Mouse (Mus musculus): ENCODE results near the gene Brsk2.

The Brsk2 gene

DNA sequence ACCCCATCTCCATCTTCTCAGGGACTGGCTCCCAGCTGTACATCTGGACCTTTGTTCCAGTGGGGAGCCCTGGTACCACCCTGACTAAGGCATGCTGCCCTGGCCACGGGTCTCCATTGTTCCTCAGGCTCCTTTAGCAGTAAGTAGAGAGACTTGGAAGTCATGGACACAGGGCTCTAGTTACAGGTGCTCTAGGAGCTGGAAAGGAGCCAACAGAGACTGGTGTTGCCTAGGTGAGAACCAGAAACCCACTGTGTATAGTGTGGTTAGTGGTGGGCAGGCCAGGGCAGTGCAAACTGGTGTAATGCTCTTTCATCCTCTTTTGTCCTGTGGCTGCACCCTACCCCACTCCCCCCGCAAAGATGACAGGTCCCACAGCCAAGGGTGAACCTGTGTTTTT lies 41.6 kb downstream of the Brsk2 start:
- ChIA-PET CTCF (no interaction called here), POLR2A (no interaction called here)

DNA sequence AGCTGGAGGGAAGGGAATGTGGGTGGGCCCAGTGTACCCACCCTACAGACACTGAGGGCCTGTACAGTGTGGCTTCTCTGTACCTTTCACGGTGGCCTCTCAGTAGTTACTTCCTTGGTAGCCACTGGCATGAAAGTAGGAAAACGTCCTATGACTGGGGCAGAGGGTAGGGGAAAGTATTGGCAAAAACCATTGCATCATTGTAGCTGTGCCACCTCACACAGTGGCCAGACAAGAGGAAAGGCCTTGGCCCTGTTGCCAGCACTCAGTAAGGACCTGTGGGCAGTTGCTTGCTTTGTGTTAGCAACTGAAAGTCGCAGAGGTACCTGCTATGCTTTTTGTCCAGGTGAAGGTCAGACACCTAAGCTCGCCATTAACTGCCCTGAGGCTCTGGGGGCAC lies 44.6 kb downstream of the Brsk2 start:
- ChIA-PET POLR2A (no interaction called here), CTCF (no interaction called here)

DNA sequence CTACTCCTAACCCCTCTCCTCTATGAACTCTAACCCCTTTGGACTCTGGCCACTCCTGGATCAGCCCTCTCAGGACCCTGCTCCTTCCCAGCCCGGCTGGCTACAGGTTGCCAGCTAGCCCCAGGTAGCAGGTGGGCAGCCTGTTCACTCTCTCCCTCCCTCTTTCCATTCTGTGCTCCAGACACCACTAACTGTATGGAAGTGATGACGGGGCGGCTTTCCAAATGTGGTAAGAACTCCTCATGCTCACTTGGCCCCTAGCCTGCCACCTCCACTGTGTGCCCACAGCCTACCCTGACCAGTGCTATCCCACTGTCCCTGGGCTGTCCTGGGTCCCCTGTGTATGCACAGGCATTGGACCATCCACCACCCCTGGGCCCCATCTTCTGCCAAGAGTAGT lies 51.1 kb downstream of the Brsk2 start:
- ChIA-PET POLR2A (interaction anchor here in 1 of 4 experiments (0.7 kb wide), 1 partner anchor 12 kb away, joined by 4 read pairs; no protein-coding TSS in a partner anchor), CTCF (no interaction called here)

DNA sequence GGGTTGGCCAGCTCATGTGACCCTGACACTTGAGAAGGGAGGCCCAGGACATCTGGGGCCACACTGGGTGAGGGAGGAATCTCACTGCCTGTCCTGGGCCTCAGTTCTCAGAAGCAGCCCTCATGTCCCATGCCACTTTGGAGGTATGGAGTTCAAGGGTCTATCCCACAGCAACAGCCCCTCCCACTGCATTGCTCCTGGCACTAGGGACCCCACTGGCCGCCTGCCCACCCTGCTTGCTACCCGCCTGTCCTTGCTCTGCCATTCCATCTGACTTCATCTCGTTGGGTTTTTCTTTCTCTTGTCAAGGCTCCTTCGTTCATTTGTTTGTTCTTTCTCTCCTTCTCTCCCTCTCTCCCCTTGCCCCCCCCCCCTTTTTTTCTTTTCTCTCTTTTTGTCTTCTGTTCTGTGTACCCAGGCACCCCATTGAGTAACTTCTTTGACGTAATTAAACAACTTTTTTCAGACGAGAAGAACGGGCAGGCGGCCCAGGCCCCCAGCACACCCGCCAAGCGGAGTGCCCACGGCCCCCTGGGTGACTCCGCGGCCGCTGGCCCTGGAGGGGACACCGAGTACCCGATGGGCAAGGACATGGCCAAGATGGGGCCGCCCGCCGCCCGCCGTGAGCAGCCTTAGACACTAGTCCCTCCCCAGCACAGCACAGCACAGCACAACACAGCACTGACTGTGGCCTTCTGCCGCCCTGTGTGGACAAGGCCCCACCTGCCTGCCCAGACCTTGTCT lies 52.2 kb downstream of the Brsk2 start:
- CTCF ChIA-PET = no interaction called here
- POLR2A ChIA-PET = no interaction called here

DNA sequence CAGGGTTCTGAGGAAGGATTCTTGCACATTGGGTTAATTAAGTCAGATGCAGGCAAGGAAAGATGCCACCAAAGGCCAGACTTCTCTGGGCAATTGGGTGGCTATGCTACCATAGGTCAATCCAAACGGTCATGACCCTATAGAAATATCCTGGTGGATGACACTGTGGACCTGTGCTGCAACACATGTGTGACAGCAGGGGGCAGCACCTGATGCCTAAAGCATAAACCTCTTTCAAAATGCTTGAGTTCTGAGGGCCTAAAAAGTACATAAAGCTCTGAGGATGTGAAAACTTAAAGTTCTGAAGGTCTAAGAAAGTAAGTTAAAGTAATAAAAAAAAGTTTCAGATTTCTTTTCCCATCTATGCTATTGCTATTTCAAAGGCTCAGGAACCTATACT lies 67.0 kb downstream of the Brsk2 start:
- CTCF ChIA-PET = interaction anchor here (0.6 to 2.9 kb wide), 13 partner anchors 8 to 268 kb away, joined by 3 to 18 read pairs (median 5); partner anchors contain the start of gene Dusp8 (in 1 of the 4)
- POLR2A ChIA-PET = interaction anchor here in 2 of 4 experiments (0.8 to 1.6 kb wide), 4 partner anchors 9 to 43 kb away, joined by 3 to 4 read pairs (median 3); no protein-coding TSS in a partner anchor

DNA sequence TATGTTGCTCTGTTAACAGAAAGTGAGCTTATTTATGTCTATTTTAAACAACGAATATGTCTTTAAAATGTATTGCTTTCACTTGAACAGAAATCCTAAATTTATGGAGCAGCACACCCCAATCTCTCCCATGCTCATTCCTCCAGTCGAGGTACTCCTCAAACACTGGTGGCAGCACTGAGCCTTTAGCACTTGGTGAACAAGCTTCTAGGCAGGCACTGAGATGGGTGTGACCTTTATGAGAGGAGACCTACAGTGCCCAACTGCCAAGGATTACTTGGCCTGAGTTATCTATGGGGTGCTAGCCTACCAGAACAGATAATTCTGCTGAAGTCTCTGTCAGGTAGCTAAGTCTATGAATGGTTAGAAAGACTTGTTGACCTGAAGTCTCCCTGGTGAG lies 70.1 kb downstream of the Brsk2 start:
- CTCF ChIA-PET = interaction anchor here in 2 of 4 experiments (1.0 to 1.3 kb wide), 4 partner anchors 11 to 264 kb away, joined by 3 to 4 read pairs (median 4); partner anchors contain the start of gene Dusp8 (in 1 of the 2)
- POLR2A ChIA-PET = interaction anchor here in 2 of 4 experiments (1.1 to 1.4 kb wide), 3 partner anchors 10 to 97 kb away, joined by 3 to 4 read pairs (median 3); no protein-coding TSS in a partner anchor

DNA sequence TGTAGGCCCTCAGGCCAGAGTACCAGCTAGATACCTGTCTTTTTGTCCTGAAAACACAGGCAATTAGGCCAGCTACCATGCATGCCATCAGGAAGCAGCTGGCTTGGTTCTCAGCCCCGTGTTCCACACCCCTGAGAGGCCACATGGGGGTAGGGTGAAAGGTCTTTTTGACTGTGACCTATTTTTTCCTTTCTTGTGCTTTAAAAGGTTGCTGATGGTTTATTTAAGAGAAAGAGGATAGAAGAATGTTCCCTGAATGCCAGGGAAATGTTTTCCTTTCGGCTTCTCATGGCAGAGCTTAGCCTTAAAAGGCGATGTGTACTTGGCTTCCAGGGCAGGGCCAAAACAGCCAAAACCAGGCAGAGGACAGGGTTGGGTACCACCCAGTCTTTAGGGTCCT lies 71.3 kb downstream of the Brsk2 start:
- ChIA-PET POLR2A (interaction anchor here in 1 of 4 experiments (1.0 kb wide), 1 partner anchor 8 kb away, joined by 3 read pairs; no protein-coding TSS in a partner anchor), CTCF (interaction anchor here in 1 of 4 experiments (0.6 kb wide), 1 partner anchor 146 kb away, joined by 3 read pairs; no protein-coding TSS in a partner anchor)

DNA sequence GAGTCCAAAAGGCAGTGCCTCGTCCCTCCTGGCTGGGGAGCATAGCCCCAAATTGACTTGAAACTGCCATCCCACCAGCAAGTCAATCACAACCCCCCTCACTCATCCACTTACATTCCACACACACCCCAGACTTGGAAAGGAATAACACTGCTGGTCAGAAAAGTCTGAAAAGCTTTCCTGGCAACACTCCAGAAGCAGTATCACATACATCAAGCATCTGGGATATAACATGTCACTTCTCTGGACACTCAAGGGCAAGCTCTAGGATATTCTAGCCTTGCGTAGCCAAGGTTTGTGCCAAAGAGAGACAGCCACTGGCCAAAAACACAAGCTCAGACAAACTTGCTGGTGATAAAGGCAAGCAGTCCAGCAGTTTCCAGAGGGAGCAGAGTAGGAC lies 75.6 kb downstream of the Brsk2 start:
- CTCF ChIA-PET = interaction anchor here in 3 of 4 experiments (1.0 to 3.4 kb wide), 5 partner anchors 9 to 225 kb away, joined by 3 to 18 read pairs (median 6); no protein-coding TSS in a partner anchor
- POLR2A ChIA-PET = interaction anchor here in 2 of 4 experiments (0.7 to 1.5 kb wide), 5 partner anchors 8 to 123 kb away, joined by 3 to 5 read pairs (median 3); no protein-coding TSS in a partner anchor

DNA sequence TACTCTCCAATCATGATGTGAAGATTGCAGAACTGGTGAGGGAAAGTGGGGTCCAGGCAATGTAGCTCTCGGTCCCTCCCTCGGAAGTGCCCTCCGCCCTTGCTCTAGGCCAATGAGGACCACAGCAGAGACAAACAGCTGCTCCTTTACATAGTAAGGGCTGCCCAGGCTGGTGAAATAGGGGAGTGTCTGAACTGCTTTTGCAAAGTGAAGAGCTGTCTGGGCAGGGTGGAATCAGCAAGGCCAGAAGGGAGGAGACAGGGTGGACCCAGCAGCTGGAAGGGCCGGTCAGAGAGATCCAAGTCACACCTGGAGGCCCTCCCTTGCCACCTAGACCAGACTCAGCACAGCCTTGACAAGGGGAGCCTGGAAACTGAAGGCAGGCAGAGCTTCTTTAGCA lies 76.4 kb downstream of the Brsk2 start:
- CTCF ChIA-PET = interaction anchor here in 3 of 4 experiments (0.8 to 3.4 kb wide), 7 partner anchors 10 to 224 kb away, joined by 3 to 18 read pairs (median 4); no protein-coding TSS in a partner anchor

DNA sequence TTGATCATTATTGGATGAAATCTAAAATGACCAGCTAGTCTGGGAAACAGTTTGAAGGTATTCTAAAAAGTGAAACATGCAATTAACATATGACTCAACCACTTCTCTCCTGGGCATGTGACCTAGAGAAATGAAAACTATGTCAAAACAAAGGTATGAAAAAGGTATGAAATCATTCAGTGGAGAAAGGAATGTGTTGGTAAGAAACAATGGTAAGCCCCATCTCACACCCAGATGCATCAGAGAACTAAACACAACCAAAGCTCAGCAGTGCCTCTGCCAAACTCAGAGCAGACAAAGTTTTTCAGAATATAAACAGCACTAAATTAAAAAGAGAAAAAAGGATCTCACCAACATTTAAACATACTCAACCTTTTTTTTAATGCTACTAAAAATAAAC lies 80.5 kb downstream of the Brsk2 start:
- ChIA-PET POLR2A (no interaction called here), CTCF (interaction anchor here in 1 of 4 experiments (0.8 kb wide), 1 partner anchor 115 kb away, joined by 3 read pairs; no protein-coding TSS in a partner anchor)

More for the DNA sequence above, 76.4 kb downstream of the Brsk2 start:
- POLR2A ChIA-PET = interaction anchor here in 3 of 4 experiments (0.6 to 1.5 kb wide), 7 partner anchors 9 to 589 kb away, joined by 3 to 5 read pairs (median 3); partner anchors contain the start of gene Dusp8 (in 1 of the 3)

DNA sequence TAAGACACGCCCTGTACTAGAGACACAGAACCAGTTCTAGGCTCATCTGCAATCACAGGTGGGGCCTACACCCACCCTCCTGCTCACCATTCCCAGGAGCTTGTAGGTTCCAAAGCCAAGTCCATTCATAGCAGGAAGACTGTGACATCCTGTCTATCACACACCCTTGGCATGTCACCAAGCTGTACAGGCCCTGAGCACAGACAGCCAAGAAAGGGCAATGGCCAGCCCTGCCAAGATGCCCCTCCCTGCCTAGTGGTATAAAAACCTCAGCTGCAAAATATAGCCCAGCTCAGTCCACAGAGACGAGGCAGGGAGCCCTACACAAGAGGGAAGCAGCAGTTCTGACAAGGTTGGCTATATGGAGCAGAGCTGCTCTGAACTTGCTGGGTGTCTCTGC lies 84.6 kb downstream of the Brsk2 start:
- ChIA-PET POLR2A (interaction anchor here in 1 of 4 experiments (1.0 to 1.6 kb wide), 3 partner anchors 11 to 17 kb away, joined by 3 to 4 read pairs (median 3); no protein-coding TSS in a partner anchor), CTCF (interaction anchor here in 2 of 4 experiments (0.6 to 1.4 kb wide), 3 partner anchors 17 to 356 kb away, joined by 3 to 5 read pairs (median 4); no protein-coding TSS in a partner anchor)

DNA sequence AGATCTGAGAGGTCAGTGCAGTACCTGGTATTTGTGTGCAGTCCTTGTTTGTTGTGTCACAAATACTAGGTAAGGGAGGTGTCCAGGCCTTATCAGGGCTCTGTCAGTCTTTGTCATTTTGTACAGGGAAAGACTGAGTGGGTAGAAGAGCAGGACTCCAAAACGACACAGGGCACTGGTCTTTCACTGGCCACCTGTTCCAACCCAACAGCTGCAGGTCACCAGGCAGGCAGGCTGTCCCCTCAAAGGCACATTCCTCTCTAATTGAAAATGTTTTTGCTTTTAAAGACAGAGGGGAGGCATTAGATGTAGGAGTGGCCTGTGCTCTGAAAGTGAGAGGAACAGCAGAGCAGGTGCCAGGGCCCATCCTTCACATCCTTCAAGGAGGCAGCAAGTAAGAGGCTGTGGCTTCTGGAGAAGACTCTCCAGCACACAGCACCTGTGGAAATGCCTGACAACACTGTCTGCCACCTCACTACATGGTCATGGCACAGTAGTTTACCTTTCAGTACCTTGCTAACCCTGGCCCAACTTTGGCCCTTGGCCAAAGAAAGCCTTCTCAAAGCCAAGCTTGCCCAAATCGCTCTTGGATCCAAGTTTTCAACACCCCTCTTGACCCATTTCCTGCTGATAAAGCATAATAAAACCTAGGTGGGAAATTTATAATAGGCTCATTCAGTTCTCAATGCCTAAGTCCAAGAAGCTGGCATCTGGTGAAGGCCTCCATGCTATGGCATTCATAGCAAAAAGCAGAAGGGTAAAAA lies 85.7 kb downstream of the Brsk2 start:
- POLR2A ChIA-PET = interaction anchor here in 2 of 4 experiments (0.6 to 1.6 kb wide), 2 partner anchors 12 to 448 kb away, joined by 3 to 4 read pairs; no protein-coding TSS in a partner anchor
- CTCF ChIA-PET = no interaction called here

DNA sequence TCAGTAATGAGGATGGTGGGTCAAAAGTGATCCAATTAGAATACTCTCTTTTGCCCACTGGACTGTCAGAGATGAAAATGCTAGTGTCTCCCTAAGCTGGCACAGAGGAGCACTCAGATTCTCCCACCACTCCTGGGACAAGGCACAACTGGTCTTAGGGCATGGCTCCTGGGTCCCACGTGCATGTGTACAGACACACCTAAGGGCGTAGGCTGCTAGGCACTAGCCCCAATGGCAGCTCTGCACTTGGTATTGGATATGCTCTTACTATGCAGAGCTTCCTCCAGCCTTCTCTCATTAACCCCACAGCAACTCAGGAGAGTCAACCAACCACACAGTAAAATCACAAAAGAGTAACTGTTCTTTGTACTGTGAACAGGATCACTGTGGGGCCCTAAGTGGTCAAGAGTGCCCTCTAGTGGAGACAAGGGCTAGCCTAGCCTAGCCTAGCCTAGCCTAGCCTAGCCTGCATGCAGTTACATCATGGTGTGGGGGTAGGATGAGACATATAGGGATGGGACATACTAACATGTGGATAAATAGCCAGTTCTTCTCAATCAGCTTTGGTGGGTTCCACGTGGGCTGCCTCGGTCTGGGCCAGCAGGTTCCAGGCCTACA lies 88.1 kb downstream of the Brsk2 start:
- ChIA-PET POLR2A (interaction anchor here in 2 of 4 experiments (0.8 to 1.3 kb wide), 4 partner anchors 9 to 21 kb away, joined by 3 read pairs; no protein-coding TSS in a partner anchor), CTCF (interaction anchor here in 2 of 4 experiments (0.6 to 1.2 kb wide), 2 partner anchors 11 to 40 kb away, joined by 3 to 4 read pairs; no protein-coding TSS in a partner anchor)

DNA sequence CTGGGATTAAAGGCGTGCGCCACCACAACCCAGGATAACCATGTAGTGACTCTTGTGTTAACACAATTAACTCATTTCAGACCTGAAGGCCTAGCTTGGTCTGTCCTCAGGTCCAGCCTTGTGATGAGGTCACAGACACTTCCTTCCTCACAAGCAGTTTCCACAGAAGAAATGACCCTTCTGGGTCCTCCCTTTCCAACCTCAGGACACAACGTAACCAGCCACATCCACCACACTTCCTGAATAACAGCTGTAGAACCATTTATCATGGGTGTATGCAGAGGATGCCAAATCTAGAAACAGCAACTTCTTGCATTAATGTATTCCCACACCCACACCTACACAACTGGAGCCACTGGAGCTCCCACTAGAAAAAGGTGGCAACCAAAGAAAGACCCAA lies 91.2 kb downstream of the Brsk2 start:
- ChIA-PET POLR2A (no interaction called here), CTCF (interaction anchor here in 2 of 4 experiments (1.0 to 1.2 kb wide), 2 partner anchors 25 to 139 kb away, joined by 3 read pairs; no protein-coding TSS in a partner anchor)

DNA sequence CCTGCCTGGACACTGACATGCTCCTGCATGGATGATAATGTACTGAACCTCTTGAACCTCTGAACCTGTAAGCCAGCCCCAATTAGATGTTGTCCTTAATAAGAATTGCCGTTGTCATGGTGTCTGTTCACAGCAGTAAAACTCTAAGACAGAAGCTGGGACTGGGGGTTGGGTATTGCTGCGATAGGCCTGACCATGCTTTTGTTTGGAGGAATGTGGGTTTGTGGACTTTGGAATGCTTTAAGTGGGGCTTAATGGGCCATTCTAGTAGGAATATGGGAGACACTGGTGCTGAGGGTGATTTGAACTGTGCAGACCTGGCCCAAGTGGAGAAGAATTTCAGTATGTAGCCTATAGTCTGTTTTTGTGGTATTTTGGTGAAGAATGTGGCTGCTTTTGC lies 95.8 kb downstream of the Brsk2 start:
- POLR2A ChIA-PET = interaction anchor here in 3 of 4 experiments (0.6 to 2.4 kb wide), 10 partner anchors 9 to 228 kb away, joined by 3 to 9 read pairs (median 4); partner anchors contain the start of gene Dusp8 (in 1 of the 3)
- CTCF ChIA-PET = interaction anchor here in 1 of 4 experiments (0.7 kb wide), 1 partner anchor 35 kb away, joined by 3 read pairs; no protein-coding TSS in a partner anchor

DNA sequence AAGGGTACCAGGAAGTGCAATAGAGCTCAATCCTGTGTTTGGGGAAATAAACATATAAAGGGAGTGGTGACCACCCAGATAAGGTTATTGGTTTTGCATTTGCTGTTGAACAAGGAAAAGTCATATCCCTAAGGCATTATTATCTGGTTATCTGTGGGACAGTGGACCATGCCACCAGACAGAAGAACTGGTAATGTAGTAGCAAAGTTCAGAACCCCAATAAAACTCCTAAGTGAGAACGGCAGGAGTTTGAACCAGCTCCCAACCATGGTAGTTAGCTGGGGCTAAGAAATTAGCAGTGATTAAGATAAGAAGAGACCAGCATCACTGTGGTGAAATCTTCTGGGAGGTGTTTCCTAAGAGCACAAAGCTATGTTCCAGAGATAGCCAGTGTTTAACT lies 96.4 kb downstream of the Brsk2 start:
- POLR2A ChIA-PET = interaction anchor here in 2 of 4 experiments (1.0 to 2.4 kb wide), 7 partner anchors 9 to 122 kb away, joined by 3 to 9 read pairs (median 4); partner anchors contain the start of gene Dusp8 (in 1 of the 2)
- CTCF ChIA-PET = interaction anchor here in 1 of 4 experiments (1.2 kb wide), 1 partner anchor 50 kb away, joined by 3 read pairs; the partner anchor contains the start of gene Dusp8

DNA sequence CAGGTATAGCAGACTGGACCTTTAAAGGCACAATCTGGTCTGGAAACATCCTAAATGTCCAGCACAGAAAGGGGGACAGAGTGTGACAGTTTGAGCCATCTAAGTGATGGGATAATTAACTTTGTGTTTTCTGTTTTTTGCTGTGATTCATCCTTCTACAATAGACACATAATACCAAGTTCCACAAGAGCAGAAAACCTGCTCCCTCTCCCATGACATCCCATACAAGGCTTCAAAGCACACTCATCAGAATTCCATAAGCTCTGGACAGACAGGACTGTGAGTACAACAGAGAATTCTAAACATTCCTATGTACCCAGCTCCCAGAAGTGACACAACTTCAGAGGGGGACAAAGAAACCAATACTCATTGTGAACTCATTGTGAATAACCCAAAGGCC lies 101.0 kb downstream of the Brsk2 start:
- ChIA-PET CTCF (no interaction called here), POLR2A (interaction anchor here in 2 of 4 experiments (0.7 to 2.0 kb wide), 4 partner anchors 9 to 604 kb away, joined by 3 to 4 read pairs (median 4); no protein-coding TSS in a partner anchor)
